Mouse (Mus musculus) layer of hippocampus, adult 2 months (tissue): ENCODE measurements around the gene Nox4. TPM values are rescaled to one million over a fixed set of nuclear protein-coding genes. Genes with fewer than 3 reads are reported as not detected.
"Not testable (repeated sequence)": the region's sequence is repeated elsewhere in the genome, so short reads cannot be mapped to it uniquely, and the experiment has no call there.

Source experiments
- DNase-seq, 2 experiments: peaks; one replicate each; pipeline ENCODE4 v3.0.0; 2022; ENCODE audit warnings: low spot score in 2 of 2
- H3K27ac ChIP-seq: fragments of 200-600 bp; 2 replicates; pipeline ENCODE4 v1.8.1; 2022
- H3K4me3 ChIP-seq: fragments of 200-600 bp; 2 replicates; pipeline ENCODE4 v1.8.1; 2022; ENCODE audit warnings: mild to moderate bottlenecking
- CTCF ChIP-seq: fragments of 200-600 bp; conservative IDR thresholded peaks from 2 replicates; pipeline ENCODE4 v1.8.1; 2022; ENCODE audit warnings: antibody characterized with exemption, mild to moderate bottlenecking, moderate library complexity
- total RNA-seq, 2 experiments: library from RNA; stranded (reverse); gene quantifications; 2 replicates each; pipeline ENCODE4 v1.2.3; 2021

Gene Nox4
- total RNA-seq, 2 experiments from 2014 or later: 0.27 to 0.44 TPM

DNA sequence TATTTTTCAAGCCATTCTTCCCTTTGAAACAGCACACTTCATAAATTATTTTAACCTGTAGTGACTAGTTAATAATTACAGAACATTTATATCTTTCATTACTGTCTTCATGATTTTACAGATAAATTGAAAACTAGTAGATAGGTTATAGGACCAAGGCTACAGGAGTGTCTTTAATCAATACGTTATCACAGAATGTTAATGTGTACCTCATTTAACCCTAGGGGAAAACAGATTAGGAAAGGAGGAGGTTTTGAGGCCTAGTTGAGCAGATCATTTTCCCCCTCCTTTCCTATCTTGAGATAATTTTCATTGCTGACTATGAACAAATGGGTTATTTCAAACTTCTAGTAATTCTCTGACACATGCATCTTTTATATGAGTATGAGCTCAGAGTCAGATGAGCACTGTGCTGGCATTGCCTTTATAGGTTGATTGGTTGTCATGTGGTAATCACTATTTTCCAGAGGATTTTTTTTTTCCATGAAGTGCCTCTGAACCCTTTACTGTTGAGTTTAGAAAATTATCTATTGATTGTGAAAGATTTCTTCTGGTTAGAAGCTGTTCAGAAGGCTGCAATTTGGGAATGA lies 57.9 kb downstream of the Nox4 start:
- Histone ChIP-seq H3K27ac (no peak overlapping the region), H3K4me3 (no peak overlapping the region)
- no peak for TF ChIP-seq CTCF
- no peak for DNase-seq

DNA sequence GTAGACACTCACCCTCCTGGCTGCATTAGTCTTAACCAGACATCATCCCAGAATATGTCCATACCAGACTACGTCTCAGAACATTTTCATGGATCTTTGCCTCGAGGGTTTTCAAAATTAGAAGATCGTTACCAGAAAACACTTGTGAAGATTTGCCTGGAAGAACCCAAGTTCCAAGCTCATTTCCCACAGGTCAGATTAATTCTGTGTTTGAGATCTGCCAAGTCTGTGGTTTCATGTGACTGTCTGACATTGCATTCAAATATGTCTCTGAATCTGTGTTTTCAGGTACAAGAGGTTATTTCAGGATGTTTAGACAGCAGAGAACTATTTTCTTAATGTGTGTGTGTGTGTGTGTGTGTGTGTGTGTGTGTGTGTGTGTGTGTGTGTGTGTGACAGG lies 75.7 kb downstream of the Nox4 start:
- TF ChIP-seq CTCF: no peak
- Histone ChIP-seq H3K27ac (no peak overlapping the region), H3K4me3 (no peak overlapping the region)
- DNase-seq: no peak

GRCm38 (mm10) chr7:87322085-87322484 lies 76.2 kb downstream of the Nox4 start:
- no peak overlapping the region for H3K27ac ChIP-seq
- no peak for DNase-seq
- TF ChIP-seq CTCF: no peak
- H3K4me3 ChIP-seq: no peak overlapping the region

DNA sequence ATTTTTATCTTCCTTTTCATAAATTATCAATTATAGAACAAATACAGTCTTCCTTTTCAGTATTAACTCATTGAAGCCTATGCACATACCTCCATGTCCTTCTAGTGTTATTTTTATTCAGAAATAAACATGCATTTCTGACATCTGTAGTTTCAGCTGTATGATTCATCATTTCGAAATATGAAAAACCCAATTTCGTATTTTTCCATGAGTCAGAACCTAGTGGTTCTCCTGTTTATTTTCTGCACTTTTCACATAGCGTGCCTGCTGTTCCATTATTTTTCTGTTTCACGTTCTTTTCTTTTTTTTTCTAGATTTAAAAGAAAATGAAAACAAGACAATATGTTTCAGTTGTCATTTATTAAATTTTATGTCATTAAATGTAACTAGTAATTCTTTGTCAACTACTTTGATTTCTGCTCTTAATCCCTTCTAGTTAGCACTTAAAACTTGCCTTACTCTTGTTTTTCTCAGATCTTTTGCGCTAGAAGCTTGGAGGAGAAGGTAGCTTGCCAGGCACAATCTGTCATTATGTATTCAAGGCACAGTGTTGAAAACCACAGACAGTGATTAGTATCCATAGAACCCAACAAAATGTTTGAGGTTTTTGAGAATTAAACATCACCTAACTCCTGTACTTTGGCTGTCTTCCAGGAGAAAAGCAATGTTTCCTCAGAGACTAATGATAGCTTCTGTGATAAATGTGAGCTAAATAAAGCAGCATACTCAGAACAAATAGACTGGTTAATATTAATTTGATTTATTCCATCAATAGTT lies 85.1 kb downstream of the Nox4 start:
- H3K27ac ChIP-seq: peak overlapping the region; percentile 54; the same call in 1 of the 2 replicates
- no peak for DNase-seq
- no peak for TF ChIP-seq CTCF
- no peak overlapping the region for H3K4me3 ChIP-seq

GRCm38 (mm10) chr7:87345598-87345997 lies 99.7 kb downstream of the Nox4 start:
- H3K27ac ChIP-seq: no peak overlapping the region
- no peak for TF ChIP-seq CTCF
- H3K4me3 ChIP-seq: no peak overlapping the region
- no peak for DNase-seq

- no peak overlapping the region for H3K4me3 ChIP-seq
- DNase-seq: no peak
- no peak for TF ChIP-seq CTCF
- H3K27ac ChIP-seq: no peak overlapping the region
Observed at GRCm38 (mm10) chr7:87352818-87353217, 106.9 kb downstream of the Nox4 start.

- no peak for DNase-seq
- no peak for TF ChIP-seq CTCF
- Histone ChIP-seq H3K4me3 (no peak overlapping the region), H3K27ac (no peak overlapping the region)
Observed at GRCm38 (mm10) chr7:87367834-87368233, 121.9 kb downstream of the Nox4 start.

GRCm38 (mm10) chr7:87369131-87369530 lies 123.2 kb downstream of the Nox4 start:
- no peak overlapping the region for H3K27ac ChIP-seq
- H3K4me3 ChIP-seq: no peak overlapping the region
- no peak for DNase-seq
- no peak for TF ChIP-seq CTCF

GRCm38 (mm10) chr7:87370789-87371188 lies 124.9 kb downstream of the Nox4 start:
- Histone ChIP-seq H3K4me3 (no peak overlapping the region), H3K27ac (no peak overlapping the region)
- no peak for DNase-seq
- TF ChIP-seq CTCF: no peak

GRCm38 (mm10) chr7:87371316-87371715 lies 125.4 kb downstream of the Nox4 start:
- Histone ChIP-seq H3K27ac (no peak overlapping the region), H3K4me3 (no peak overlapping the region)
- no peak for DNase-seq
- no peak for TF ChIP-seq CTCF

DNA sequence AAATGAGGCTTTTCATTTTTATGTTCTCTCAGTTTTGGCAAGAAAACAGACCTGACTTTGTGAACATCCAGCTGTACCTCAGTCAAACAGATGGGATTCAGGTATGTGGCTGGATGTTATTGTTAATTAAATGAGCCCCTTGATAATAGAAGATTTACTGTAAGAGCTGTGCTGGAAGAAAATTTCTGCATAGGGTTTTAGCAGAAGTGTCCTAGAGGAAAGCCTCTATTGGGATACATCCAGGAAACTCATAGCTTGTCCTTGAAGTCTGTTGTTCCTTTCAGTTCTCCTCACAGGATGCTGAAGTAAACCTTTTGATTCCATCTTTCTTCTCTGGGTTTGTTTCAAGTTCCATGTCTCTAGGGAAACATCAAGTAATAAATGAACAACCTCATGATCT lies 128.4 kb downstream of the Nox4 start:
- no peak for DNase-seq
- no peak for TF ChIP-seq CTCF
- H3K4me3 ChIP-seq: no peak overlapping the region
- no peak overlapping the region for H3K27ac ChIP-seq

- DNase-seq: no peak
- H3K27ac ChIP-seq: no peak overlapping the region
- TF ChIP-seq CTCF: no peak
- no peak overlapping the region for H3K4me3 ChIP-seq
Observed at GRCm38 (mm10) chr7:87374935-87375334, 129.0 kb downstream of the Nox4 start.

DNA sequence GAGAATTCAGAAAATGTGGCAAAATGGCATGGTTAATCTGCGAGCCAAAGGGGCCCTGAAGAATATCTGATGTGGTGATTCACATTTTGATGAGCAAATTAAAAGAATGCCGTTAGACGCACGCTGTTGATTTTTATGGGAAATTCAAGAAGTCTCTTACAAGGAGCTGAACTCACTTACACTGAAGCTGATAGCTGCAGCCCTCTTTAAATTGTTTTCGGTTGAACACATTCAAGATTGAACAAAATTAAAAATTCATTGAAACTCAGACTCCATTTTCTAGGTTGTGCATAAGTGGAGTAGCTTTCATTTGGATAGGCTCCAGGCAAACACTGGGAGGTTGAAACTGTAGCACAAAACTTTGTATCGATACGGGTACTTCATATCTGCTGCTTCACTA lies 151.1 kb downstream of the Nox4 start:
- DNase-seq: no peak
- no peak for TF ChIP-seq CTCF
- Histone ChIP-seq H3K4me3 (no peak overlapping the region), H3K27ac (no peak overlapping the region)

- not testable (repeated sequence) for DNase-seq, H3K4me3 ChIP-seq, H3K27ac ChIP-seq
- peak; percentile 72 for TF ChIP-seq CTCF
Observed at GRCm38 (mm10) chr7:87411373-87411772, 165.5 kb downstream of the Nox4 start.

DNA sequence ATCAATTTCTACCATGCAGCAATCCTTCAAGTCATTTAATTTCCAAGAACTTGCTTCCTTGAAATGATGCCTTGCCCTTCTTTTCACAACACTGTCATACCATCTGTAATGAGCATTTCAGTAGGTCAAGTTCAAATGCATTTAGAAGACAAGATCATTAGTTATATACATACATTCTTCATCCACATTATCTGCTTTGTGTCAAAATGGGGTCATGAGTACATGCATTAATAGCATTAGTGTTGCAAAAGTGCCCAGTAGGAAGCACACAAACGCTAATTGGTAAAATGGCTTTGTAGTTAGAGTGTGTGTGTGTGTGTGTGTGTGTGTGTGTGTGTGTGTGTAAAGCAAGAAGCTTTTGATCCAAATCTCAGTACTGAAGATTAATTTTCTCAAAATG lies 167.4 kb downstream of the Nox4 start:
- H3K27ac ChIP-seq: no peak overlapping the region
- no peak for DNase-seq
- no peak for TF ChIP-seq CTCF

More for the DNA sequence above, 167.4 kb downstream of the Nox4 start:
- H3K4me3 ChIP-seq: no peak overlapping the region

Other genes starting within 250 kb of the Nox4 start
- not detected for gene Vmn2r79, start 250.0 kb upstream of the Nox4 start, total RNA-seq
- not detected for gene Tyr, start 247.4 kb downstream of the Nox4 start, total RNA-seq